Mouse (Mus musculus): ENCODE results near the gene Eapp. TPM values are rescaled to one million over a fixed set of nuclear protein-coding genes. Genes with fewer than 3 reads are reported as not detected.
"Not testable (repeated sequence)": the region's sequence is repeated elsewhere in the genome, so short reads cannot be mapped to it uniquely, and the experiment has no call there.

Gene Eapp
- total and polyA plus RNA-seq, 3 experiments = 43.1 to 53.9 (median 51.5) TPM

DNA sequence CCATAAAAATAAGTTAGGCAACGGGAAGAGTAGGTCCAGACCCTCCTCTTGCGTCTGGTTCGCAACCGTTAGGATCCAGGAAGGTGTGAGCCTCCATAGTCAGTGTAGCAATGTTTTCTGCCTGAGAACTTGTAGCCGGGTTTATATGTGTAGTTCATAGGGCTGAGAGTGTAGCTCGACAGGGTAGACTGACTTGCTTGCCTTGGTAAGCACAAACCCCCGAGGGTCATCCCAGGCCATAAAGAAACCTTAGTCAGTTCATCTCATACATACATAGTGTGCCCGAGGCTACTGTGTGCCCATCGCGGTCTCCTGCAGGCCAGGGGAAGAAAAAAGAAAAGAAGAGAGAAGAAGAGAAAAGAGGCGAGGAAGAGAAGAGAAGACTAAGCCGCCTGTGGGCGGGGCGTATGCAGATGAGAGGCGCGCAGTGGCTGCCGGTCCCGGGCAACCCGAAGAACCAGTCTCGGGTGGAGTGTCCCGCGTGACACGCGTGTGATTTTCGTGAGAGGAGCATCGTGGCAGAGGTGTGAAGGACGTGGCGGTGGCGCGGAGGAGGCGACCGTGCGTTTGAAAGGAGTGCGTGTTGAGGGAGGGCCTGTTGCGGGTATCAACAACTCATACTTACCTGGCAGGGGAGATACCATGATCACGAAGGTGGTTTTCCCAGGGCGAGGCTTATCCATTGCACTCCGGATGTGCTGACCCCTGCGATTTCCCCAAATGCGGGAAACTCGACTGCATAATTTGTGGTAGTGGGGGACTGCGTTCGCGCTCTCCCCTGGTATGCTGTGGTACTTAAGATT lies 14.2 kb upstream of the Eapp start:
- H3K4me1 ChIP-seq (ENCODE audit: control insufficient read depth in 1 of 2, insufficient read depth in 2 of 2); H3K9me3 ChIP-seq (replicated peaks; ENCODE audit: low read length); dilution Hi-C loops (cut with MboI; ENCODE audit: extremely low pct_ligation_motif_present, extremely low pct_unique_long_range_greater_than_20kb, low sequenced_read_pairs); H3K79me2 ChIP-seq (replicated peaks; ENCODE audit: control insufficient read depth, extremely low read depth, insufficient read depth, poor library complexity, severe bottlenecking); DNase-seq (ENCODE audit: extremely low read depth); in situ Hi-C loops (cut with MboI; ENCODE audit: low pct_ligation_motif_present, low pct_unique_long_range_greater_than_20kb, low sequenced_read_pairs); H3K9ac ChIP-seq (ENCODE audit: insufficient read depth, low read depth); H3K27me3 ChIP-seq (replicated peaks); H3K27ac ChIP-seq (ENCODE audit: insufficient read depth, low read depth); H3K4me2 ChIP-seq (ENCODE audit: insufficient read depth, low read depth, poor library complexity, severe bottlenecking); H3K4me3 ChIP-seq (replicated peaks in 1 of 3; ENCODE audit: low read depth in 2 of 3, low read length in 2 of 3, poor library complexity in 1 of 3); H3K36me3 ChIP-seq (replicated peaks in 1 of 2; ENCODE audit: control insufficient read depth in 1 of 2, insufficient read depth in 1 of 2, low read length in 1 of 2): not testable (repeated sequence)
- 0 out of 2 replicates have a peak, but pooled peaks have one; percentile 52 for TF ChIP-seq TBP (conservative IDR thresholded peaks at IDR 0.05; ENCODE audit: low read depth, low read length)

DNA sequence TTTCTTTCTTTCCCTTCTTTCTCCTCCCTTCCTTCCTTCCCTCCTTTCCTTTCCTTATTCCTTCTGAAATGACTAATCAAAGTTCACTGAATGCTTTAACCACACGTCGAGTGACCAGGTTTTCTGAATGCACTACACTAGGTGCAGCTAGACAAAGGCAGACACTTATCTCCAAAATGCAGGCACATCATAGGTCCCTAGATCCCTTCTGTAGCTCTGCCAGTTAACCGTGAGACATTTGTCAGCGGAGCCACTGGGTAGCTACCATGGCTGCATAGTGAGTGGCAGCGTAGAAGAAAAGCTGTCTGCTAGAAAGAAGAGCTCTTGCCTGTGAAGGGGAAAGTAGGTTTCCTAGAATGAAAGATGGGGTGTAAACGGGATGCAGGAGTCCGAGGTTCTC lies 3.7 kb upstream of the Eapp start:
- H3K27me3 ChIP-seq (replicated peaks) = peaks cover 7% of the 10 kb centered on the region

DNA sequence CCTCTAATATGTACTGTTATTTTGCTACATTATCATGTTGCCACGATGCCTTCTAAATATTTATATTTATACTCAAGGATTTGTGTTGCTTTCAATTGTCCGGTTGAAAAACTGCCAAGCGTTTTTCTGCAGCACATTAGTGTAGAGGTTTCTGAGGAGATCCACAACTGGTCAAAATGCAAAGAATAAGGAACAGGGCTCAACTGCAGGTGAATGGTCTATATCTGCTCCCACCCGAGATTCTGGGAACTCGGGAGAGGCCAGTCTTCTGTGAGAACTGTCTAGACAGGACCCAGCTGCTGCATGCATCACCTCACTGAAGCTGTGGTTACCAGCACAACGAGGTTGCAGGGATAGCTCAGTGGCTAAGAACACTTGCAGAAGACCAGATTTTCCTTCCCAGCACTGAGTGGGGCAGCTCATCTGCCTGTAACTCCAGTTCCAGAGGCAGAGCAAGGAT lies 2.1 kb upstream of the Eapp start:
- dilution Hi-C loops (cut with MboI; ENCODE audit: extremely low pct_ligation_motif_present, extremely low pct_unique_long_range_greater_than_20kb, low sequenced_read_pairs) (no loop called here), in situ Hi-C loops (cut with MboI; ENCODE audit: low pct_ligation_motif_present, low pct_unique_long_range_greater_than_20kb, low sequenced_read_pairs) (no loop called here)
- H3K79me2 ChIP-seq (replicated peaks; ENCODE audit: control insufficient read depth, extremely low read depth, insufficient read depth, poor library complexity, severe bottlenecking) = peaks cover 18% of the 10 kb centered on the region
- H3K4me1 ChIP-seq (ENCODE audit: control insufficient read depth in 1 of 2, insufficient read depth in 2 of 2) = peaks cover 3 to 21% of the 10 kb centered on the region in 2 experiments
- no peaks in the 10 kb centered on the region for H3K9me3 ChIP-seq (replicated peaks; ENCODE audit: low read length)
- H3K27me3 ChIP-seq (replicated peaks) = peaks cover 7% of the 10 kb centered on the region
- no peak overlapping the region for H3K4me3 ChIP-seq (replicated peaks in 1 of 3; ENCODE audit: low read depth in 2 of 3, low read length in 2 of 3, poor library complexity in 1 of 3)
- H3K9ac ChIP-seq (ENCODE audit: insufficient read depth, low read depth) = no peak overlapping the region
- TF ChIP-seq BHLHE40 (IDR thresholded peaks at IDR 0.05; ENCODE audit: low read depth, low read length) (no peak), CTCF (conservative IDR thresholded peaks at IDR 0.05 in 1 of 2, IDR thresholded peaks at IDR 0.05 in 1 of 2; ENCODE audit: low read depth in 2 of 2, low read length in 2 of 2) (no peak), ZC3H11A (IDR thresholded peaks at IDR 0.05; ENCODE audit: low read depth, low read length) (no peak), MAZ (IDR thresholded peaks at IDR 0.05; ENCODE audit: low read depth, low read length) (no peak), ZKSCAN1 (IDR thresholded peaks at IDR 0.05; ENCODE audit: borderline replicate concordance, low read depth, low read length) (no peak), RAD21 (IDR thresholded peaks at IDR 0.05; ENCODE audit: low read depth, low read length) (no peak), POLR2AphosphoS2 (IDR thresholded peaks at IDR 0.05; ENCODE audit: low read depth, low read length) (no peak), MAX (IDR thresholded peaks at IDR 0.05; ENCODE audit: low read length) (no peak), ELF1 (IDR thresholded peaks at IDR 0.05; ENCODE audit: low read depth, low read length) (no peak), NRF1 (IDR thresholded peaks at IDR 0.05; ENCODE audit: low read depth, low read length) (no peak), MXI1 (IDR thresholded peaks at IDR 0.05; ENCODE audit: low read depth, low read length) (no peak), IRF4 (IDR thresholded peaks at IDR 0.05; ENCODE audit: low read depth, low read length) (no peak), SMC3 (IDR thresholded peaks at IDR 0.05; ENCODE audit: low read depth, low read length) (no peak), MAFK (IDR thresholded peaks at IDR 0.05; ENCODE audit: insufficient replicate concordance, low read length) (no peak), NELFE (IDR thresholded peaks at IDR 0.05; ENCODE audit: low read depth, low read length) (no peak), TBP (conservative IDR thresholded peaks at IDR 0.05; ENCODE audit: low read depth, low read length) (no peak), KAT2A (IDR thresholded peaks at IDR 0.05; ENCODE audit: insufficient replicate concordance, low read length) (no peak)
- no peak overlapping the region for H3K4me2 ChIP-seq (ENCODE audit: insufficient read depth, low read depth, poor library complexity, severe bottlenecking)
- H3K27ac ChIP-seq (ENCODE audit: insufficient read depth, low read depth) = no peak overlapping the region
- peak; percentile 24 for DNase-seq (ENCODE audit: extremely low read depth)
- H3K36me3 ChIP-seq (replicated peaks in 1 of 2; ENCODE audit: control insufficient read depth in 1 of 2, insufficient read depth in 1 of 2, low read length in 1 of 2) = peaks cover under 1 to 5% of the 10 kb centered on the region in 2 experiments

More for the DNA sequence above, 3.7 kb upstream of the Eapp start:
- H3K79me2 ChIP-seq (replicated peaks; ENCODE audit: control insufficient read depth, extremely low read depth, insufficient read depth, poor library complexity, severe bottlenecking) = peaks cover 7% of the 10 kb centered on the region
- H3K27ac ChIP-seq (ENCODE audit: insufficient read depth, low read depth) = no peak overlapping the region
- TF ChIP-seq MAX (IDR thresholded peaks at IDR 0.05; ENCODE audit: low read length) (no peak), ZNF384 (IDR thresholded peaks at IDR 0.05; ENCODE audit: low read depth, low read length) (no peak), SIN3A (IDR thresholded peaks at IDR 0.05; ENCODE audit: low read length) (no peak), JUND (conservative IDR thresholded peaks at IDR 0.05; ENCODE audit: low read depth, low read length) (no peak), BHLHE40 (IDR thresholded peaks at IDR 0.05; ENCODE audit: low read depth, low read length) (no peak), USF1 (IDR thresholded peaks at IDR 0.05; ENCODE audit: low read depth, low read length) (no peak), MAFK (IDR thresholded peaks at IDR 0.05; ENCODE audit: insufficient replicate concordance, low read length) (no peak), CTCF (conservative IDR thresholded peaks at IDR 0.05 in 1 of 2, IDR thresholded peaks at IDR 0.05 in 1 of 2; ENCODE audit: low read depth in 2 of 2, low read length in 2 of 2) (no peak)
- H3K9ac ChIP-seq (ENCODE audit: insufficient read depth, low read depth) = no peak overlapping the region
- H3K9me3 ChIP-seq (replicated peaks; ENCODE audit: low read length) = no peaks in the 10 kb centered on the region
- in situ Hi-C loops (cut with MboI; ENCODE audit: low pct_ligation_motif_present, low pct_unique_long_range_greater_than_20kb, low sequenced_read_pairs) = no loop called here
- H3K4me1 ChIP-seq (ENCODE audit: control insufficient read depth in 1 of 2, insufficient read depth in 2 of 2) = peaks cover 0 to 11% of the 10 kb centered on the region in 2 experiments; a peak in 2 of 4 replicates
- H3K4me2 ChIP-seq (ENCODE audit: insufficient read depth, low read depth, poor library complexity, severe bottlenecking) = no peak overlapping the region
- no peak for DNase-seq (ENCODE audit: extremely low read depth)
- dilution Hi-C loops (cut with MboI; ENCODE audit: extremely low pct_ligation_motif_present, extremely low pct_unique_long_range_greater_than_20kb, low sequenced_read_pairs) = no loop called here
- H3K4me3 ChIP-seq (replicated peaks in 1 of 3; ENCODE audit: low read depth in 2 of 3, low read length in 2 of 3, poor library complexity in 1 of 3) = no peak overlapping the region
- H3K36me3 ChIP-seq (replicated peaks in 1 of 2; ENCODE audit: control insufficient read depth in 1 of 2, insufficient read depth in 1 of 2, low read length in 1 of 2) = no peaks in the 10 kb centered on the region
